Mouse (Mus musculus) left cerebral cortex, adult 2 months (tissue): ENCODE measurements around the gene Exosc2. TPM values are rescaled to one million over a fixed set of nuclear protein-coding genes. Genes with fewer than 3 reads are reported as not detected.

Source experiments
- DNase-seq, 2 experiments: peaks; one replicate each; pipeline ENCODE4 v3.0.0; 2021 to 2022; ENCODE audit warnings: low spot score in 2 of 2, mixed read lengths in 1 of 2; ENCODE audit errors: extremely low spot score in 1 of 2
- H3K27ac ChIP-seq: fragments of 200-600 bp; 2 replicates; pipeline ENCODE4 v1.8.1; 2022
- H3K4me3 ChIP-seq: fragments of 200-600 bp; 2 replicates; pipeline ENCODE4 v1.8.1; 2022
- CTCF ChIP-seq: fragments of 200-600 bp; IDR thresholded peaks from 2 replicates; pipeline ENCODE4 v1.8.1; 2022; ENCODE audit warnings: antibody characterized with exemption, mild to moderate bottlenecking, moderate library complexity
- intact Hi-C: fragments of 180-260 bp; cut with DNase I; formaldehyde crosslinking; loops from one replicate; pipeline ENCODE4 v1.15.1; 2025
- total RNA-seq, 2 experiments: library from RNA; stranded (reverse); gene quantifications; 2 replicates each; pipeline ENCODE4 v1.2.3; 2021

The Exosc2 gene
- total RNA-seq, 2 experiments from 2014 or later: 21.3 to 22.8 TPM

- Histone ChIP-seq H3K4me3 (no peak overlapping the region), H3K27ac (no peak overlapping the region)
- no peak for DNase-seq
- TF ChIP-seq CTCF: no peak
- intact Hi-C loops: no loop called here
These were observed 29.7 kb upstream of the Exosc2 start for GRCm38 (mm10) chr2:31640609-31641507.

- DNase-seq: no peak
- intact Hi-C loops: no loop called here
- no peak overlapping the region for H3K4me3 ChIP-seq
- no peak overlapping the region for H3K27ac ChIP-seq
- TF ChIP-seq CTCF: no peak
These were observed 29.0 kb upstream of the Exosc2 start for GRCm38 (mm10) chr2:31641508-31641830.

- Histone ChIP-seq H3K4me3 (no peak overlapping the region), H3K27ac (no peak overlapping the region)
- intact Hi-C loops: no loop called here
- TF ChIP-seq CTCF: no peak
- no peak for DNase-seq
These were observed 28.6 kb upstream of the Exosc2 start for GRCm38 (mm10) chr2:31641929-31642328.

GRCm38 (mm10) chr2:31653971-31654853 is 16.3 kb upstream of the Exosc2 start:
- TF ChIP-seq CTCF: no peak
- Histone ChIP-seq H3K4me3 (peak overlapping the region; percentile 64), H3K27ac (peak overlapping the region; percentile 77)
- DNase-seq: peak; percentile 75 to 77
- intact Hi-C loops: loop anchor here (1.0 kb wide), 1 partner anchor 81 kb away; no protein-coding TSS in a partner anchor

DNA sequence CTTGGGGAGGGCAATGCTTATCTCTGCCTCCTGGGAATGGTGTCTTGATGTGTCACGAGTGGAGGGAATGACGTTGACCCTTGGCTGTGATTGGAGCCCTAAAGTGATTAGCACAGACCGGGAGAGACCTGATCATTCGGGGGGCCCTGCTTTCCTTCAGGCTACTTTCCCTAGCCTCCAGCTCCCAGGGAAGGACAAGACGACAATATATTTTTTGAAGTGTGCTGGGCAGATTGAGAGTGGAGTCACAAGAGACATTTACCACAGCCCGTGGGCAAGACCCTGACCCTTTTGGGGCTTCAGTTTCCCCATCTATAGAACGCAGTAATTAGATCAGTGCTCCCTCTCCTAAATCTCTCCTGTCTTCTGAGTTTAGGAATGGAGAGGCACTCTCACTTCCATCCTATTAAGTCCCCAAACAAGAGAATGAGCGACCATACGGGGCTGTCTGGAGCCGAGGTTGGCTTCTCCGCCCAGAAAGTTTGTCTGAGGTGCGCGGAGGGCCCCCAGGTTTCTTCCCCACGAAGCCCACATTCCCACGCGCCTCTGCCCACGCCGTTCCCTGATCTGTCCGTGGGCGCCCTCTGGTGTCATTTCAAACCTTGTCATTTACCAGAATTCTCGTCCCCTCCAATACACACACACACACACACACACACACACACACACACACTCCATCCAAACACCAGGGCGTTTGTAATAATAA is 15.5 kb upstream of the Exosc2 start:
- TF ChIP-seq CTCF: peak; percentile 38
- peak; percentile 65 to 77 for DNase-seq
- intact Hi-C loops: loop anchor here (1.0 kb wide), 2 partner anchors 82 to 172 kb away; no protein-coding TSS in a partner anchor
- H3K4me3 ChIP-seq: peak overlapping the region; percentile 64
- peak overlapping the region; percentile 77 for H3K27ac ChIP-seq

DNA sequence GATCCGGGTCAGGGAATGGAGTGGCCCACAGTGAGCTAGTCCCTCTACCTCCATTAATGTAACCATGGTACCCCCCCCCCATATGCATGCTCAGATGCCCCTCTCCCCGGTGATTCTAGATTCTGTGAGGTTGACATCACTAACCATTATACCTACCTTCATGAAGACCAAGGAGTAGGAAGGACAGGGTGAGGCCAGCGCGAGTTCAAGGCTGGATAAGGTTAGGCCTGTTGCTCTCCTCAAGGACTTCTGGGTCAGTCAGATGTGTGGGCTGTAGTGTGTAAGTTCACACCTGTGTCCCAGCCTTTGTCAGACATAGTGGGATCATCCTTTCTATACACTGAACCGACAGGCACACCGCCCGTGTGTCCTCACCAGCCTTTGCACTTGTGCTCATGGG is 14.1 kb upstream of the Exosc2 start:
- Histone ChIP-seq H3K27ac (no peak overlapping the region), H3K4me3 (no peak overlapping the region)
- no peak for TF ChIP-seq CTCF
- intact Hi-C loops: no loop called here
- DNase-seq: no peak

- TF ChIP-seq CTCF: no peak
- H3K27ac ChIP-seq: no peak overlapping the region
- intact Hi-C loops: no loop called here
- no peak overlapping the region for H3K4me3 ChIP-seq
- DNase-seq: no peak
These were observed 7.3 kb upstream of the Exosc2 start for GRCm38 (mm10) chr2:31662939-31663803.

- Histone ChIP-seq H3K27ac (no peak overlapping the region), H3K4me3 (no peak overlapping the region)
- DNase-seq: no peak
- TF ChIP-seq CTCF: no peak
- intact Hi-C loops: no loop called here
These were observed 6.7 kb upstream of the Exosc2 start for GRCm38 (mm10) chr2:31663804-31664180.

GRCm38 (mm10) chr2:31667332-31667731 is 3.2 kb upstream of the Exosc2 start:
- no peak for DNase-seq

DNA sequence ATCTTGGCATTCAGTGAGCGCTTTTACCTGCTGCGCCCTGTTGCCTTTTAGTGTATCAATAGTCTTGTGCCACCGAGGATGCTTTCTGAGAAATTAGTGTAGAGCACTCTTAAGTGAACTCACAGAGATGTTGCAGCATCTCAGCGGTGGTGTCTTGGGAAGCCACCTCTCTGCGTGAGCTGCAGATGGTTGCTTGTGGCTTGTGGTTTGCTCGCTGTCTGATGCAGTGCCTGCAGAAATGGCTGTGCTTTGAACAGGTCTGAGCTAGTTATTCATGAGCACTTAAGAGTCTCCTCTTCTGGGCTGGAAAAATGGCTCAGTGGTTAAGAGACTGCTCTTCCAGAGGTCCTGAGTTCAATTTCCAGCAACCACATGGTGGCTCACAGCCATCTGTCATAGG is 8.1 kb downstream of the Exosc2 start:
- intact Hi-C loops: no loop called here
- TF ChIP-seq CTCF: no peak; the same call in 1 of the 2 replicates
- no peak overlapping the region for H3K4me3 ChIP-seq
- H3K27ac ChIP-seq: no peak overlapping the region
- no peak for DNase-seq

More at GRCm38 (mm10) chr2:31667332-31667731, 3.2 kb upstream of the Exosc2 start:
- intact Hi-C loops: no loop called here
- H3K27ac ChIP-seq: no peak overlapping the region
- H3K4me3 ChIP-seq: no peak overlapping the region
- peak; percentile 37 for TF ChIP-seq CTCF
